Mouse (Mus musculus) brown adipose tissue, adult 24 weeks (tissue): ENCODE results near the gene Nxf3. TPM values are rescaled to one million over a fixed set of nuclear protein-coding genes. Genes with fewer than 3 reads are reported as not detected.
"Not testable (repeated sequence)": the region's sequence is repeated elsewhere in the genome, so short reads cannot be mapped to it uniquely, and the experiment has no call there.

Experiments
- H3K27ac ChIP-seq: fragments of 200-500 bp; replicated peaks from 2 replicates; pipeline ENCODE4 v1.5.1; 2012; ENCODE audit warnings: low read depth, mild to moderate bottlenecking, low read length
- H3K4me1 ChIP-seq: fragments of 200-500 bp; 2 replicates; pipeline ENCODE4 v1.6.1; 2012; ENCODE audit warnings: low read length, mixed read lengths; ENCODE audit not compliant: control insufficient read depth, insufficient read depth, insufficient read length
- H3K4me3 ChIP-seq: fragments of 200-500 bp; 2 replicates; pipeline ENCODE4 v1.5.1; 2012; ENCODE audit warnings: low read depth, mild to moderate bottlenecking, low read length, moderate library complexity; ENCODE audit not compliant: insufficient read depth
- polyA plus RNA-seq: library from polyadenylated mRNA; stranded (reverse); fragments of >200 nt; gene quantifications from 2 replicates; pipeline ENCODE4 v1.2.4, GENCODE M21; 2012; ENCODE audit not compliant: missing spikeins, insufficient read depth, insufficient read length

Nxf3 gene
- not detected in 2 replicates for polyA plus RNA-seq

- Histone ChIP-seq H3K4me3 (no peak within 1 kb of the TSS), H3K4me1 (no peaks in the 10 kb centered on the region), H3K27ac (no peak within 1 kb of the TSS)
Observed at GRCm38 (mm10) chrX:136085155-136085554, at the start of gene Nxf3. Gene Nxf3 (minus strand): TSS chrX:136085255.

- Histone ChIP-seq H3K4me1 (no peaks in the 10 kb centered on the region), H3K4me3 (no peak overlapping the region), H3K27ac (no peak overlapping the region)
Observed at GRCm38 (mm10) chrX:136127744-136128064, 42.6 kb upstream of the Nxf3 start.

DNA sequence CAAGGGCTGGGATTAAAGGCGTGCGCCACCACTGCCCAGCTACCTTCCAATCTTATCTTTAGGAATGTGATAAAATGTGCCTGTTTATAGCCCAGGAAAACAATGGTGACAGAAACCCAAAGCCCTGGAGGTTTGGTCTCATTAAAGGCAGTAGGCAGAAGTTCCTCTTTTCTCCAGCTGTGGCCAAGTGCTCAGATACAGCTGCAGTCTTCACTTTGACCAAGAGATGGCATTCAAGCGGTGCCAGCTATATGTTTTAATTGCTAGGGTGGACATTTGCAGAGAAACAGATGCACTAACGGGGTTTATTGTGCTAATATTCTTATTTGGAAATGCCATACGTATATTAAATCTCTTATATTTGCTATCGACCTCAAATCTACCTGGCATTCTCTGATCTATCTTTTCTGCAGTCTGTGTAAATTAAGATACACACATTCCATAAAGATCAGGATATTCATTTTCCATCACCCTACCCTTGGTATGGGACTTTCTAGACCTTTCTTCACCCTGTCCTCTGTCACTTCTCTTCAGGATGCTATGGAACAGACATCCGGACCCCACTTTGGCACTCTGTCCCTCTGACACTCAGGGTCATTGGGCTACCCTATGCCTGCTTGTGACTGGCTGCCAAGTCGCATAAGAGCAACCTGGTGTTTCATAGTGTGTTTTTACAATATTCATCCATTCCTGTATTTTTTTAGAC lies 42.1 kb upstream of the Nxf3 start:
- H3K27ac ChIP-seq = no peak overlapping the region
- H3K4me3 ChIP-seq = no peak overlapping the region
- no peaks in the 10 kb centered on the region for H3K4me1 ChIP-seq

DNA sequence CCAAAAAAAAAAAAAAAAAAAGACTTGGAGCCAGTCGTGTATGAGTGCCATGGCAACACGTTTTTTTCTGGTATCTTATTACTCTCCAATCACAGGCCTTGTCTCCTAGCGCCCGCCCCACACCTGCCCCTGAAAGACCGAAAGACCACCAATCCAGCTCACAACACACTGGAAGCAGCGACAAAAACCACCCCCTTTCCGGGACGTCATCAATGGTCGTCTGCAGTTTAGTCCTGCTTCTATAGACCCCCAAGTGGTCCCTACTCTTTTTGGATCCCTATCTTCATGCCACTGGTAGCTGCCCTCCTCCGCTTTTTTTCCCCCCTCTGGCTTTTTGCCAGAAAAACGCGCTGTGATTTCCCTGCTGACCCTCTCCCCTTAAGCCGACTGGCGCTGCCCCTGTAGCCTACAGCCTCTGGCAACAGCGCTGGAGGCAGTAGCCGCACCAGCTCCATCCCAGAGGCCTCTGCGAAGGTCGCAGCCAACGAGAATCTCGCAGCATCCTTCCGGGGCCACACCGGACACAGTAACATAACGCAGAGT lies 30.4 kb upstream of the Nxf3 start:
- H3K4me3 ChIP-seq = no peak overlapping the region
- H3K4me1 ChIP-seq = no peaks in the 10 kb centered on the region
- no peak overlapping the region for H3K27ac ChIP-seq

- H3K4me1 ChIP-seq = no peaks in the 10 kb centered on the region
- H3K4me3 ChIP-seq = no peak overlapping the region
- H3K27ac ChIP-seq = no peak overlapping the region
Observed at GRCm38 (mm10) chrX:136115015-136115414, 30.0 kb upstream of the Nxf3 start.

DNA sequence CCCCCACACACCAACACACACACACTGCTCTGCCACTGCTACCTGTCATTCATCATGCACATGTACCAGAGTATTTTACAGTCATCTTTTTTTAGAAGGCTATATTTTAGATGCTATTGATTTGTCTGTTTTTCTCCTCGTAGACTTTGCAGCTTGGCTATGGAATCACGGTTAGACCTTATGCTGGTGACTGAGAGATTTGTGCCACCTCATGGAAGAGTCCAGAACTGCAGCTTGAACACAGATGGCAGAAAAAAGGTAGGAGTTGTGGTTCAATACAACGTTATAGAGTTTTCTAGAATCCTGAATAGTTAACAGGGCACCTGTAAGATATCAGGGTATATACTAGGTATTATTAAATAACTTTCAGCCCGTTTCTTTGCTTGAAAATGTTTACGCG lies 22.9 kb upstream of the Nxf3 start:
- H3K4me3 ChIP-seq = no peak overlapping the region
- H3K27ac ChIP-seq = no peak overlapping the region
- H3K4me1 ChIP-seq = no peaks in the 10 kb centered on the region

DNA sequence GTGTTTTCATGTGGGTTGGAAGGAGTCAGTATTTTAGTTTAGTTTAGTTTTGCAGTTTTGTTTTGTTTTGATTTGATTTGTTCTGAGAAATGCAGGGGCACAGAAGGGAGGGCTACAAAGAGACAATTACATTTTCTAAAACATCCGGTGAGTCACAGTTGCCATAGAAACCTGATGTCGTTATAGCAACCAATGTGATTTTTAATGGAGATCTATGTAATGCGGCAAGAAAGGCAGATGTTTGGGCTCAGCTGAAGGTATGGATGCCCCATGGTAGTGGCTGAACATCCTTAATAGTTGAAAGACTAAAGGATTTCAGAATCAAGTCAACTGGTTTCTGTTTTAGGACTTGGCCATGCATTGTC lies 19.7 kb upstream of the Nxf3 start:
- Histone ChIP-seq H3K4me1 (no peaks in the 10 kb centered on the region), H3K4me3 (no peak overlapping the region), H3K27ac (no peak overlapping the region)

- Histone ChIP-seq H3K4me1 (no peaks in the 10 kb centered on the region), H3K27ac (no peak overlapping the region), H3K4me3 (no peak overlapping the region)
Observed at GRCm38 (mm10) chrX:136104046-136104723, 19.1 kb upstream of the Nxf3 start.

DNA sequence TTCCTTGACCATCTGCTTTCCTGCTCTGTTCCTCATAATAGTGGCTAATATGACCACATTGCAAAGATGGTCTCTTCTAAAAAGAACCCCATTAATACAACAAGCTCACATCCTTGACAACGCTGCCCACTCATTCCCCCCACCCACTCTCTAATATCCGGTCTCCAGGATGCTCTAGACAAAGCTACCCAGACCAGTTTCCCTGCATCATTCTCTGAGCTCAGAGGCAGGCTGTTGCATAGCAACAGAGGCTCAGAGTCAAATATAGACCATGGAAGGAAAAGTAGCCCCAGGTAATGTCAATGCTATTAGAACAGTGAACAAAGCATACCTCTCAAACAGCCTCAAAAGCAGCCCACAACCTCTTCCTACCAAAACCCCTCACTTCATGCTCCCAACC lies 9.4 kb upstream of the Nxf3 start:
- Histone ChIP-seq H3K4me3 (no peak overlapping the region), H3K4me1 (no peaks in the 10 kb centered on the region), H3K27ac (no peak overlapping the region)

DNA sequence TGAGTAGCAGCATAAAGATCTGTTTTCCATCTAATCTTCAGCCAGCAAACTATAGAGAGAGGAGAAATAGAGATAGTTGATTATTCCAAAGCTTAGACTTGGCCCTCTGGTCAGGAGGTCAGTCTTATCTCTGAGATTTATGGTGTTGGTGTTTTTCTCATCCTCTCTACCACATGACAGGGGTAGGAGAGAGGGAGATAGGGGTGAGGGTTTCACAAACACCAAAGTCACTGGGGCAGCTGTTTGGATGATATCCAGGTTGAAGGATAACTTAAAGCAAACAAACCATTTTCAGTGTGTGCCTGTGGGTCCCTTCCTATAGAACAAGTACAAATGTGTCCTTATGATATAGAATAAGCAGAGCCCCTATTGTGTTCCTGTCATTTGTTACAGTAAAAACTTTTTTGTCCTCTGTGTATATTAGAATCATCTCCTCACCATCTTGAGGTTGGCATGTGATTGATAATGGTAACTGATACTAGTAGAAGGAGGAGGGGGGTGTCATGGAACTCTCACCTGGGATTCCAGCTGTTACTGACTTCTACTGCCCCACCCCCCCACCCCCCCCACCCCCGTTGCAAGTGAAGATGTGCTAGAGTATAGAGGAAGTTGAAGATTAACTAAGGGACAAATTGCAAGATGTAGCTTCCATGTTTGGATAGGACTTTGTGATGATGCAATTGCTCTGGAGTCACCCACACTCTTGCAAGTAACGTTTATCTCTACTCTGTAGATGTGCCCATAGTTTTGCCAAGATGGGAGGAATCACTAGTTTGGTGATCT lies 7.6 kb upstream of the Nxf3 start:
- H3K27ac ChIP-seq = no peak overlapping the region
- H3K4me1 ChIP-seq = no peaks in the 10 kb centered on the region
- no peak overlapping the region for H3K4me3 ChIP-seq

DNA sequence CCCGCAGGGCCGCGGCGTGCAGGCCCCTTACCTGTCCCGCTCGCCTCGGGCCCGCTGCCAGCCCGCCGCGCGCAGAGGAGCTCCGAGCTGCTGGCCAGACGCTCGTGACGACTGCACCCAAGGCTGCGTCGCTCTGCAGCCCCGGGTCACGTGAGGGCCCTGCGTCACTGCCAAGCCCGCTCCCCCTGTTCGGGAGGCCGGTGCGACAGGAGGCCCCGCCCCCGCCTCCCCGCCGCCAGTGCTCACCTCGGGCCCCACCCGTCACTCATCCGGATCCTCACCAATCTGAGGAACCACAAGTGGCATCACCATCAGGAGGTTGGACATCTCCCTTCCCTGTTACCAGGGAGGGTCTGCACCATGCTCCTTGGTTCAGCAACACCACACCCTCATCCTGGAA lies 17.0 kb downstream of the Nxf3 start, which contains the start of gene Bex2:
TSS of gene Bex2 (minus strand) at position 217 of the 400 bp plus-strand sequence.
- H3K4me3 ChIP-seq, H3K27ac ChIP-seq, H3K4me1 ChIP-seq: not testable (repeated sequence)

- not testable (repeated sequence) for H3K27ac ChIP-seq, H3K4me1 ChIP-seq, H3K4me3 ChIP-seq
Observed at GRCm38 (mm10) chrX:136067201-136067991, 17.7 kb downstream of the Nxf3 start.

DNA sequence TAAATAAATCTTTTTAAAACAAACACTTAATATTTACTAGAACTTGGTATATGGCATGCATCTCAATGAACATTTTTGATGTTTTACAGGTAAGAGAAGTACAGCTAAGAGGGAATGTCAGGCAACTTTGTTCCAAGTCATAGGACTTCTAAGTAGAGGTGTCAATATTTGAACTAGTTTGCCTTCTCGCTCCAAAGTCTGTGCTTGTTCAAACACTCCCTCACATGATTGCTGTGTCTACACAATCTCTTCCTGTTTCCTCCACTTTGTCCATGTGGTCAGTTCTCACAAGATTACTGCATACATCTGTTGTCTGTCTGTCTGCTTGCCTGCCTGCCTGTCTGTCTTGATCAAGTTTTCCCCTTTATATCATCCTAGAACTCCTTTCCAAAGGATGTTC lies 24.4 kb downstream of the Nxf3 start:
- Histone ChIP-seq H3K4me3 (no peak overlapping the region), H3K4me1 (no peaks in the 10 kb centered on the region), H3K27ac (no peak overlapping the region)

- Histone ChIP-seq H3K4me1 (no peaks in the 10 kb centered on the region), H3K4me3 (no peak overlapping the region), H3K27ac (no peak overlapping the region)
Observed at GRCm38 (mm10) chrX:136051219-136051618, 33.8 kb downstream of the Nxf3 start.

DNA sequence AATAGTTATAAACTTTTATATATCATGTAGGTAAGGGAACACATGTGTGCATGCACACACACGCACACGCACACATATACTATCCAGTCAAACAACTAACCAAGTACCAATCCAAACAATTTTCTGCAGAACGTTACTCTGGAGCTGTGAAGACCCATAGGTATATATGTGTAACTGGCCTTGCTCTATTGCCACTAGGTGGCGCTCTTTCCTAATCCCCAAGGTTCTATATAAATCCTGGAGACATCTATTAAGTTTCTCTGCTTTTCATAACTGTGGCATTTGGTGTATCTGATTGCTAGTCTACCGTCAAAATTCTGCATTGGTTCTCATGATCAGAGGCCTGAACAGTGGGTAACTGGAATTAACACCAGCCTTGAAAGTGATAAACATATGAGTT lies 37.5 kb downstream of the Nxf3 start:
- H3K27ac ChIP-seq = no peak overlapping the region
- no peak overlapping the region for H3K4me3 ChIP-seq
- H3K4me1 ChIP-seq = no peaks in the 10 kb centered on the region
